Mouse (Mus musculus) cortical plate, adult 2 months (tissue): ENCODE results near the gene Arnt.

Experiments
- CTCF ChIP-seq: fragments of 200-500 bp; IDR thresholded peaks from 2 replicates; pipeline ENCODE4 v1.5.1; 2011; ENCODE audit warnings: mild to moderate bottlenecking, control low read depth, low read length; ENCODE audit not compliant: insufficient read depth; ENCODE audit errors: extremely low read depth
- POLR2A ChIP-seq: fragments of 200-500 bp; IDR thresholded peaks from 2 replicates; pipeline ENCODE4 v1.6.1; 2011; ENCODE audit warnings: mild to moderate bottlenecking, low read length, control low read depth; ENCODE audit not compliant: insufficient read depth; ENCODE audit errors: extremely low read depth

DNA sequence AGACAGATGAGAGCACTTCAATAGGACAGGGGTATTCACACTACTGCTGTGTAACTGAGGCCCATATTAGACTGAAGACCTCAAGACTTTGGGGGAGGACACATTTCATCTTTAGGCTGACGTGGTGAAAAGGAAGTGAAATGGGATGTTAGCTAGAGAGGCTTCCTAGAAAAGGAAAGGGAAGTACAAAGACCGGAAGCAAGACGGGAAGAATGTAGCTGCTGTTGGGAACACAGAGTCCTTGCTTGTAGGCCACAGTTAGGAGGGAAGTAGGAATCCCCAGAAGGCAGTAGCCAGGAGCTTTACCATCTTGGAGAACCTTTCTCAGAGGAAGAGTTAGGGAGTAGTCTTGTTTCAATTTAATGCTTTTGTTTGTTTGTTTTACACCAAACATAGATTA is 23.6 kb downstream of the Arnt start:
- TF ChIP-seq POLR2A (no peak), CTCF (no peak)
